Mouse (Mus musculus): ENCODE measurements at regions not wholly inside any gene's neighbourhood (a gene's known extent, or its start where the extent isn't known, plus 50 kb on each side); places are given as distances from the start of the nearest gene placed in this dataset.
"Not testable (repeated sequence)": the region's sequence is repeated elsewhere in the genome, so short reads cannot be mapped to it uniquely, and the experiment has no call there.

DNA sequence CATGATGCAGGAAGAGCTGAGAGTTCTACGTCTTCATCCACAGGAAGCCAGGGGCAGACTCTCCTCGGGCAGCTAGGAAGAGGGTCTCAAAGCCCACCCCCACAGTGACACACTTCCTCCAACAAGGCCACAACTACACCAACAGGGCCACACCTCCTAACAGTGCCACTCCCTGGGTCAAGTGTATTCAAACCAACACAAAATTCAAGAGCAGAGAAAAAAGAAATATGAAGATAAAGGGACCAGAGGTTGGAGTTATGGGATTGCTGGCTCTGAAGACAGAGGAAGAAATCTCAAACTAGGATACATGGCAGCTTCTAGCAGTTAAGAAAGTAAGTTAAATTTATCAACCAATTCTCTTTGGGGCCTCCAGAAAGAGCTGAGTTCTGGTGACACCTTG is 90.7 kb upstream of the Cpsf6 start:
- H3K27ac ChIP-seq = peak overlapping the region; percentile 16; the same call in 1 of the 2 replicates
- H3K4me3 ChIP-seq = no peak overlapping the region
- intact Hi-C loops (cut with DNase I) = no loop called here

DNA sequence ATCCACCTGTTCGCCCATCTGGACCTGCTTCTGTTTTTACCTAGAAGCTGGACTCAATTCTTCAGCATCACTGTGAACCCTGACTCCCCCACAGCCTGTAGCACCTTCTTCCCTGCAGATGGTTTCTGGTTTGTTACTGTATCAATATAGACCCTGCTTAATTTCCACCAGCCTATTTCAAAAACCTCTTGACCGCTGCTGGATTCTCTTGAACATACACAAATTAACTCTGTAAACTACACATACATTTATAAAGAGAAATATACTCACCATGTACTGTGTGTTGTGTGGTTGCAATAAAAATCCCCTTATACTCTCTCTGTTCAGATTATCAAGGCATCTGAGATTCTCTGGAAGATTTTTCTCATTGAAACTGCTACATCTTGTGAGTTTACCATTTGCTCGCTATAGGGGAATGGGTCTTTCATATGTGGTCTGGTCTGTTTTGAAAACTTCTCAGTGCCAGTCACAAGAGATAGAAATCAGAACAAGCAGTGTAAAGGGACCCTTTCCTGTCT is 89.8 kb upstream of the Cpsf6 start:
- Histone ChIP-seq H3K4me3 (no peak overlapping the region), H3K27ac (no peak overlapping the region)
- intact Hi-C loops (cut with DNase I) = no loop called here
- no peak for TF ChIP-seq CTCF (IDR thresholded peaks at IDR 0.05)
- DNase-seq = no peak

More for the DNA sequence above, 90.7 kb upstream of the Cpsf6 start:
- DNase-seq = no peak
- TF ChIP-seq CTCF (IDR thresholded peaks at IDR 0.05) = no peak

GRCm38 (mm10) chr10:117468931-117469572 is 89.2 kb upstream of the Cpsf6 start:
- TF ChIP-seq CTCF (IDR thresholded peaks at IDR 0.05) = no peak
- DNase-seq = no peak
- intact Hi-C loops (cut with DNase I) = no loop called here
- H3K27ac ChIP-seq = no peak overlapping the region
- no peak overlapping the region for H3K4me3 ChIP-seq

GRCm38 (mm10) chr10:117468381-117468780 is 88.6 kb upstream of the Cpsf6 start:
- Histone ChIP-seq H3K4me3 (no peak overlapping the region), H3K27ac (no peak overlapping the region)
- DNase-seq = no peak
- no peak for TF ChIP-seq CTCF (IDR thresholded peaks at IDR 0.05)
- intact Hi-C loops (cut with DNase I) = no loop called here

- no peak for DNase-seq
- no peak overlapping the region for H3K27ac ChIP-seq
- H3K4me3 ChIP-seq = no peak overlapping the region
- TF ChIP-seq CTCF (IDR thresholded peaks at IDR 0.05) = no peak
- intact Hi-C loops (cut with DNase I) = no loop called here
Observed at GRCm38 (mm10) chr10:117467161-117467560, 87.3 kb upstream of the Cpsf6 start.

DNA sequence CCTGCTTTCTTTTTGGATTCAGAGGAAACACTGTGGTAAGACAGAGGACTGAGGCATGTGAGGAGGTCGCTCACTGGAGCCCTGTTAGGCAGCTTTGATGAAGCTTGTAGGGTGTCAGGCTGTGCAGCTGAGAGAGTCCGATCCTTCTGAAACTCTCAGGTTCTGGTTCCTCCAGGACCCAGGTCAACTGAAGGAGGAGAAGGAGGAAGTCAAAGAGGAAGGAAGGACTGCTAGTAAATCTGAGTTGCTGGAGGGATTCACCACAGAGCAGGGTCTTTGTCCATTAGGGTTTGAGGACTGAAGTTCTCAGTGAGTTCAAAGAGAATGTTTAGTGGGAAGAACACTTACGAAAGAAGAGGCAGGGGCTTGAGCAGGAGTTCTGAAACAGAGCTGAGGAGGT is 86.6 kb upstream of the Cpsf6 start:
- H3K4me3 ChIP-seq = no peak overlapping the region
- no peak overlapping the region for H3K27ac ChIP-seq
- no peak for TF ChIP-seq CTCF (IDR thresholded peaks at IDR 0.05)
- intact Hi-C loops (cut with DNase I) = no loop called here
- DNase-seq = no peak

DNA sequence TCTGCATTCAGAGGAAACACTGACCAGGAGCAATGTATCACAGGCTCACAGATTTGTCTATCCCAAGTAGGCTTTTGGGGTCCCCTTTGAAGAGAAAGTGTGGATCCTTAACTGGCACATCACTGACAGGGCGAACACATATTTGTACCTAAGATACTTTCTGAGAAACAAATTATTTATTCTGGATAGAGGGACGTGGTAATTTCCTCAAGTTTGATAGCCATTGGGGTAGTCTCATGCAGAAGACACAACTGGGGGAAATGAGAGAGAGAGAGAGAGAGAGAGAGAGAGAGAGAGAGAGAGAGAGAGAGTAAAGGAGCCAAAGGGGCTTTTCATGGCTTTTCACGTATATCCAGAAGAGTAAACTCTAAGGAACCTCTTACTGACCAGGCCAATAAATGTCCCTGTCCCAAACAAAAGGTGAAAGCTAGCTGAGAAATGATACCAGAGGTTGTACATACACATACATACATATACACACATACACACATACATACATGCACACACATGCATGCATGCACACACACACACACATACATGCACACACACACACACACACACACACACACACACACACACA is 85.9 kb upstream of the Cpsf6 start:
- Histone ChIP-seq H3K4me3 (no peak overlapping the region), H3K27ac (no peak overlapping the region)
- TF ChIP-seq CTCF (IDR thresholded peaks at IDR 0.05) = no peak
- intact Hi-C loops (cut with DNase I) = no loop called here
- no peak for DNase-seq

DNA sequence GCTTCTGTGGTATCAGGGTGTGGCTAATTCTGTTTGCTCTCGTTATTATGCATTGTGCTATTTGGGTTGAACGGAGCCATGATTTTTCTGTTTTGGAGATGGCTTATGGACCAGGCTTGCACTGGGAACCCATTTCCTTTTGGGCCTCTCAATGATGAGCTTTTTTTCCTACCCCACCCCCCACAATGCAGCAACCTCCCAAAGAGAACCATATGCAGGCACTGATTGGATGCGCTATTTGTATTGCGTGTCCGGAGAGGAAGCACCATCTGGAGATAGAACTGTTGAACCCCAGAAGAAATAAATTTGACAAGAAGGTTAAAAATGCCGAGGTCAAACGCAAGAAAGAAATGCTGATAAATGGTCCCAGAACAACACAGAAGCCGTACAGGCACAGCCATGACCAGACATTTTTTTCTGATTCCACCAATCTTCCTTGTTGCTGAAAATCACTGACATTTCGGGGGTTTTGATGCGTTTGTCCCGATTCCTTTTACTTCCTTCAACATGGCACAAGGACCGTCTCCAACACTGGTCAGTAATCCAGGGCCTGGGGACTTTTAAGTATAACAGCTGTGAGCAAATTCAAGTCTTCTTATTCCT is 85.3 kb upstream of the Cpsf6 start:
- DNase-seq = no peak
- H3K4me3 ChIP-seq = no peak overlapping the region
- no peak overlapping the region for H3K27ac ChIP-seq
- no peak for TF ChIP-seq CTCF (IDR thresholded peaks at IDR 0.05)
- intact Hi-C loops (cut with DNase I) = no loop called here

GRCm38 (mm10) chr10:117464331-117464730 is 84.5 kb upstream of the Cpsf6 start:
- H3K27ac ChIP-seq; DNase-seq; H3K4me3 ChIP-seq; intact Hi-C loops (cut with DNase I): not testable (repeated sequence)

DNA sequence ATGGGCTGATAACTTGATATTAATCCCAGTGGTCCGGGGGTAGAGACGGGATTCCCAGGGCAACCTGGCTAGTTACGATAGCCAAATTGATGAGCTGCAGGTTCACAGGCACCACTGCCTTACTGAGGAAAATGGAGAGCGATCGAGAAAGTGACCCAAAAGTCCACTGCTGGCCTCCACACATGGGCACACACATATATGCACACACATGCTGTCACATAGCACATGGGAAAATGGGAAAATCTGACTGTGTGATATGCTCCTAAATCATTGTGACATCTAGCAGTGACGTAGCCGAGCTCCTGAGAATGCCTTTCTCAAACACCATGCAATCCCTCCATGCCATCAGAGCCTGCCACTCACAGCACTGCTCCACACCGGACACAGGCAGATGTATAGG is 83.8 kb upstream of the Cpsf6 start:
- H3K27ac ChIP-seq = no peak overlapping the region
- TF ChIP-seq CTCF (IDR thresholded peaks at IDR 0.05) = no peak
- no peak for DNase-seq
- intact Hi-C loops (cut with DNase I) = no loop called here
- H3K4me3 ChIP-seq = no peak overlapping the region

- no peak for TF ChIP-seq CTCF (IDR thresholded peaks at IDR 0.05)
- no peak for DNase-seq
- intact Hi-C loops (cut with DNase I) = no loop called here
- no peak overlapping the region for H3K4me3 ChIP-seq
- no peak overlapping the region for H3K27ac ChIP-seq
Observed at GRCm38 (mm10) chr10:117462921-117463320, 83.1 kb upstream of the Cpsf6 start.

GRCm38 (mm10) chr10:117461791-117462516 is 82.1 kb upstream of the Cpsf6 start:
- intact Hi-C loops (cut with DNase I) = no loop called here
- TF ChIP-seq CTCF (IDR thresholded peaks at IDR 0.05) = no peak
- H3K4me3 ChIP-seq = no peak overlapping the region
- H3K27ac ChIP-seq = no peak overlapping the region
- no peak for DNase-seq

DNA sequence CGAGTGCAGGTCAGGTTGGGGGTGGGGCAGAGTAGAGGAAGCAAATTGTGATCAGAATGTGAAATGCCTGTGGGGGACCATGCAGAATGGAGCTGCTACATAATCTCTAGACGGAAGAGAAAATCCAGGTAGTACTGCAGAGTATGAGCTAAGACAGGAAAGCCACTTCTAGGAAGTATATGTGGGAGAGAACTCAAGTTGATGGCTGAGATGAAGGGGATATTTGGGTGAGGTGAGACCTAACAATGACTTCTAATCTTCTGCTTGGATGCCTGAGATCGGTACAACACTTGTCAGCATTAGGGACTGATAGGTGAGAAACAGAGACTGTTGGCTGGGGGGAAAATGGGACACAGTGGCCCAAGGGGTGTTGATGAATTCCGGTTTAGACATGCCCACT is 81.4 kb upstream of the Cpsf6 start:
- Histone ChIP-seq H3K27ac (no peak overlapping the region), H3K4me3 (no peak overlapping the region)
- no peak for DNase-seq
- no peak for TF ChIP-seq CTCF (IDR thresholded peaks at IDR 0.05)
- intact Hi-C loops (cut with DNase I) = no loop called here

Data from gastrocnemius, adult 2 months (tissue).